Mouse (Mus musculus) frontal cortex, postnatal 14 days (tissue): ENCODE data around the gene Wwox.

ENCODE experiments used
- DNase-seq, 2 experiments: peaks; one replicate each; pipeline ENCODE4 v3.0.0; 2022; ENCODE audit warnings: low spot score in 2 of 2

Wwox gene

DNA sequence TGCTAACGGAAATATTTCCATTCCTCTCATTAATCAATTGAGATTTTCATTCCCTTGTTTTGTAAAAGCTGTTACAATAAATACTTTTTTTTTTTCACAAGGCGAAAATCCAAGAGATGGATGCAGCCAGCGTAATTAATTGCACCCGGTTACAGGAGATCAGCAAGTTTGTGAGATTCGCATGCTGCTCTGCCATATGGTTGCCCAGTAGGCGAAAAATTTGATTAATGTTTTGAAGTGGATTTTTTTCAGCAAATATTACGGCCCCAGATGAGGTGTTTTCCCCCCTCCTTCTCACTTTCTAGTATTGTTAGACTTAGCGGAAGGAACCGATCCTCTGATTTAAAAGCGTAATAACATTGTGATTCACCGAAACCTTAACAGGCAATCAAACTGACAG lies 160.7 kb downstream of the Wwox start:
- DNase-seq: no peak

DNA sequence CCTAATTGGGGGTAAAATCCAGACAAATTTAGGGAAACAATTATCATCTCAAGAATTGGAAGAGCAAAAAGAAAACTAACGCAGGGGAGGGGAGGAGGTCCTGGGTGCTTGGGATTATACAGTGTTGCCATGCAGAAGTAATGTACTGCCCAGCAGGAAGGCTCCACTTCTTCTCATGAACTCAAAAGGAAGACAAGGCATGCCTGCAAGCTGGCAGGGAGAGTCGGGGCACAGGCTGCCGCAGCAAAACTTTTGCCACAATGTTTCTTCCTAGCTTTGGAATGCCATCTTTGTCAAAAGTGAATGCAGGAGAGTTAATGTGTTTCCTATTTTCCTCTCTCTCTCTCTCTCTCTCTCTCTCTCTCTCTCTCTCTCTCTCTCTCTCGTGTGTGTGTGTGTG lies 163.6 kb downstream of the Wwox start:
- DNase-seq: no peak

DNA sequence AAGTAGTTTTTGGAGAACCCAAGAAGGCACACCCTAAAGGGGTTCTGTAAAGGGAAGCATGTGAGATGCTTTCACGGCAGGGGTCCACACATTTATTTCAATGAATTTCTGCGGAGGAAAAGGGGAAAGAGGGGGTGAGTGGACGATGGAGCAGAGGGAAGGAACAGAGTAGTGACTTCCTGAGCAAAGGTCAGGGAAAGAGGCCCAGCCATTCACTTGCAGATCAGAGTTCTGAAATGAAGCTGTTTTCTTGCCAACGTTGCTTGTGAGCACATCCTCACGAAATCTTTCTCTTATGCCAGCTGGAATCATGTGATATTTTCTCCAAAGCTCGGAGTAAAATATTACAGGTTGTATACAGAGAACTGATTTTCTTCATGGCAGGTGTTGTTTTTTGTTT lies 164.1 kb downstream of the Wwox start:
- no peak for DNase-seq

DNA sequence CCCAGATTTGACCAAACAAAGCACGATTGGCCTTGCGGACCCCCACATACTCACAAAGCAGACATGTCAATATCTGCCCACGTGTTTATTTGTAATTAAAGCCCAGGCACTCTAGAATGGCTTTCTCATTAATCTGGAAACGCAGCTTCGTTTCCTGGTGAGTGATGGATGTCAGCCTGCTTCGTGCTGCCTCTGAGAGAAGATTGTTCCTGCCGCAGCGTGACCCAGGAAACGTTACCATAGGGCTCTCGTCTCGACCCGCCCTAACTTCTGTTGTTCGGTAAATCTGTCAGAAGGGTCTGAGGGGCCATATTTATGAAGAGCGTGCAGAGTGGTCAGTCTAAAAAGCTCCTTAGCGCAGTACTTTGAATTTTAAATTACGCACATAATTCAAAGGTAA lies 164.9 kb downstream of the Wwox start:
- DNase-seq: no peak

DNA sequence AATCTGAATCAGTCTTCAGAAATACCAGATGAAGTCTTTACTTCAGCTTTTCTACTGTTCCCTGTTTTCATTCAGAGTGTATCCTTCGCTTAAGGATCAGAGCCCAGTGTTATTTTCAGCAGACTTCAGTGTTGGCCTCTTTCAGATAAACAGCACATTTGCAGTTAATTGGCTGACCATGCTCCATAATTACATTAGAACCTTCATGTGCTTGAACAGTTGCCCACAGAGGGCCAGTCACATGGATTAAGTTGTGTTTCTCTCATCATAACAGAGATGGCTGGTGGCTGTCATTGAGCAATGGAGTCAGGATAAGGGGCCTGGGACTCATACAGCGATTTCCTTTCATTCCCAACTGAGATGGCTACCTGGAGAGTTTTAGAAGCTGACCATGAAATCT lies 166.2 kb downstream of the Wwox start:
- no peak for DNase-seq

DNA sequence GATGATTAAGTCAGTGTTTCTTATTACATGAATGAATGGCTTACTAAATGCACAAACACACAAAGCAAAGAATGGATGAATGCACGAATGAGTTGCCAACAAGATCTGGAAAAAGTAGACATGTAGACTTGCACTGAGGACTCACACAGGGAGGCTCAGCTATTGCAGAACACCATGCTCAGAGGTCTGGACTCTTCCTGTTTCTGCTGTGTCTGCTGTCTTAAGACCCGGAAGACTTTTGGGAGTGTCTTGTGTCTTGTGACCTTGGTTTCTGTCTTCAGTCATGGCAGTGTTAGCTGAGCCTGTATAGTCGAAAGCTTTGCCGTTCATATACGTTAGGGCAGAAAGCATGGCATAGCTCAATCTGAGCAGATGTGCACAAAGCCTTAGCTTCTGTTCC lies 169.9 kb downstream of the Wwox start:
- DNase-seq: no peak

DNA sequence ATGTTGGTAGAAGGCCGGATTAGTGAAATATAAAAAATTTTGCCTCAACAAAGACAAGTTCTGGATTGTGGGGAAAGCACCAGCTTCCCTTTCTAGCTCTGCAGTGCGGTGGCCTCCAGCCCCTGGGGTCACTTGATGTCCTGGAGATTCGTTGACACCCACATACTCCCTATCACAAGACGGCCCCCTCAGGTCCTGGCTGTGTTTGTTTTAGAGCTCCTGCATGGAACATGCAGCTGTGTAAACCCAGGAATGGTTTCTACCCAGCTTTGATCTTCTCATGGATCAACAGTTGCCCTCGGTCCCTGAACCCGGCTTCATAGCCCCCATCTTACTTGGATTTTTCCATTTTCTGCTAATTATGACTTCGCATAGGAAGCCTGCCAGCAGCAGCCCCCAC lies 171.6 kb downstream of the Wwox start:
- DNase-seq: no peak

DNA sequence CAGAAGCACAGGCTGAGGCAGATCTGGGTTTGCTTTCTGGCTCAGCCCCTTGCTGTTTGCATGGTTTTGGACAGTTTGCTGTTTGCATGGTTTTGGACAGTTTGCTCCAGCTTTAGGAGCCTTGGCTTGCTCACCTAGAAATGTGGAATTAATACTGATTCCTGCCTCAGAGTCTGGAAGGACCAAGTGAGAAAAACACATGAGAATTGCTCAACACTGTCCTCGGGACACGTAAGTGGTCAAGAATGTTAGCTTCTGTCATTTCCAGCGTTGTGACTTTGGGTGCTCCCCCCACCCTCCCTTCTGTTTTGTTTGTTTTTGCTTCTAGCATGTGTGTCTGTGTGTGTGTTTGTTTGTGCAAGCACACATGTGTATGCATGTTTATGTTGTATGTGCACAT lies 172.6 kb downstream of the Wwox start:
- no peak for DNase-seq

DNA sequence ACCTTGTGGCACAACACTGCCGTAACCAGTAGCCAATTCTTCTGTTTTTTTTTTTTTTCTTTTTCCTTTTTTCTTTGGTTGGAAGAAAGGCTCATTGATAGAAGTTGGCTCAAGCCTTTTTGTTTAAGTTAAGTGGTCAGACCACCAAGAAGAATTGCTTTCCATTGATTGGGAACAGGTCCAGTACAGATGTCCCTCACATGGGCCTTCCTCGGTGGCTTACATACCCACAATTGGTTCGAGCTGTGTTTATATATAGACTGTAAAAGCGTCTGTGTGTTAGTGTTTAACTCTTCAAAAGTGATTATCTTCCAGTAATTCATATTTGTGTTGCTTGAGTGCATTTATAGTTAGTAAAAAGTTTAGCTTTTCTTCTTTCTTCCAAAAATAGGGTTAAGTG lies 176.0 kb downstream of the Wwox start:
- no peak for DNase-seq

DNA sequence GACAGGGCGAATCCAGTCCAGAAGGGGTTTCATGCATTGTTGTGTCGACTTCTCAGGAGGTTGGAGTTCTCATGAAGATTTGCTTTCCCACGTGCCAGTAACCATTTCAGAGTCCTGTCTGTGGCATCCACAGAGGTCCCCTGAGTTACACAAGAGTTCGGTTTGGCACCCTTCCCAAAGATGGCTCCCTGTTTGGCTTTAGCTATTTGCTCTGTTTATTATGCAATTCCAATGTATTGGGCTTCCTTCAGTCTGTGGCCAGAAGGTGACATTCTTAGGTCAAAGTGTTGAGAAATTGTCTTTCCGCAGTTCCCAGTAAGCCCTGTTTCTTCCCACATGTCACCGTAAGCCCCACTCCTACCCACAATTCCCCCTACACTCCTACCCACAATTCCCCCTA lies 176.5 kb downstream of the Wwox start:
- DNase-seq: no peak

DNA sequence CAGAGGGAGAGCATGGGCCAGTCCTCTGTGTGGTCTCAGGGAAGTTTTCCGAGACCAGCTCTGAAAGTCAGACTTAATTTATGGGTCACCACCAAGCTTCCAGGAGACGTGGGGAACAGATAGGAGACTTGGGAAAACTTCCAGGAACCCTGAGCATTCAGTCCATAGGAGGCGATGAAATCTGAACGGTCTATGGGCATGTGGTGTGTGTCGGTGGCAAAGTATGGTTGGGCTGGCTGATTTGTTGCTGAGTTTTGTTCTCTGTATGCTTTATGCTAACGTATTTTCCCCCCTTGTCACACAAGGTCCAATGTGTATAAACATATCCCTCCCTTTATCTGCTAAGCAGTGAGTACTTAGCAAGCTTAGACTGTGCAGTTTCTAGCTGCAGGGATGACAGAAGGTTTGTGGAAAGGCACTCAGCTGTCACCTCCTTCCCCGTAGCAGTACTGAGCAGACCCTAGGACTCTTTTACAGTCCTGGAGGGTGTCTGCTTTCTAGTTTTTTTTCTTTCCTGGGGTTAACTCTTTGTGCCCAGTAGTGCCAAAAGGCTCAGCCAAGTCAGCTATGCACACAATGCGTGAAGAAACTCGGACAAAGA lies 179.6 kb downstream of the Wwox start:
- DNase-seq: no peak

DNA sequence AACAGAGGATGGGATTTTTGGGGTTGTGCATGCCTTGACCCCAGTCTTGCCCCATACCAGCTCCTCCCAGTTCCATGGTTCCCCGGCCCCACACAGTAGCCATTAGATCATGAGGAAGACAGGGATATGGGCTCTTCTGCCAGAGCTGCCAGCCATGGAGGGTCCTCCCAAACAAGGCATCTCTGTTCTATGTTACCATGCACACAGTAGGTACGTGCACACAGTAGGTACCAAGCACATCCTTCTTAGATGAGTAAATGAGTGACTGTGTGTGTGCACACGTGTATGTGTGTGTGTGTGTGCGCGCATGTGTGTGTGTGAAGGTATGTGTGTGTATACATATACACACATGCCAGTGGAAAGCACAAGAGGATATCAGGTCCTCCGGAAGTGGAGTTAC lies 185.9 kb downstream of the Wwox start:
- DNase-seq: no peak

DNA sequence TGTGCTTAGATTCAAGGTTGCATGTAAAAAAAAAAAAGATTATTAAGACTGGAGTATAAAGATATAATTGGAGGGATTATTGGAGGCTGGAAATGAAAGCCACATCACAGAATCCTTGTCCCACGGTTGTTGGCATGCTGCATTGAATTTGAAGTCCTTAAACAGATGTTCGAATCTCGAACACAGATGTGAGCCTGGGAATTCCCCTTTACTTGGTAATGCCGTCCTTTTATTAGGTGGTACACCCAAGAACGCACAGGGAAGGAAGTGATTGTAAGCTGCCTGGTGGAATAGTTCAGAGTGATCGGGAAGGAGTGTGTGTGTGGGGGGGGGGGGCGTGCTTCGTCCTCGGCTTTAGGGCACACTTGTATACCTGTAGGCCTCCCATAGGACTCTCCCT lies 187.4 kb downstream of the Wwox start:
- no peak for DNase-seq

DNA sequence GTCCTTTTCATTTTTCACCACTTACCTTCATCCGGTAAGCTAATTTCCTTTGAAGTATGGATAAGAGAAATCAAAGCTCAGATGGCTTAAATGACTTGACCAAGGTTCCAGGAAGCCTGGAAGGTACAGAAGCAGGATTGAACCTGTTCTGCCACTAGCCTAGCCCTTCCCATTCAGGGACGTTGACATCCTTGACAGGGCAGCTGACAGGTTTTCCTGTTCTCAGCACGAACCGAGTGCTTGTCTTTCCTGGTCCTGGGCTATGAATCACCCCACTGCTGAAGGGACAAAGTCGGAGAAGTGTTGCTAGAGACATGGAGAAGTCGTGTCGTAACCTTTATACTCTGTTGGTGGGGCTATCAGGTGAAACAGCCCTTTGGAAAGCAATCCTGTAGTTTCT lies 190.3 kb downstream of the Wwox start:
- DNase-seq: no peak

DNA sequence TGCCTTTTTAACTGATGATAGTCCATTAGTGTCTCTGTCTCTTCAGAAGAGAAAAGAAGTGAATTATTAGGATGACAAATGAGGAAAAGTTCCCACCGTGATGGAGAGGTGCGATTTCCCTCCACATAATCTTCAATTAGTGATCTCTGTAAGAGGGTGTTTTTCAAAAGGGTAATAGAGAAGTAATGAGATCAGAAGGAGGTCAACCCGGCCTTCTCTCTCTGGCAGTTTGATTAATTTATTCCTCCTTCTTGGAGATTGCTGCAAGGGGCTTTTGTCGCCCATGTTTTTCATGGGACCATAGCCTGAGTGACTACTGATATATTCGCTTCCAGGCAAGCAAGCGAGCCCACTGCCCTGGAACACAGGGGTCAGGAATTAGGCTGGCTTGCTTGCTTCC lies 191.6 kb downstream of the Wwox start:
- no peak for DNase-seq

DNA sequence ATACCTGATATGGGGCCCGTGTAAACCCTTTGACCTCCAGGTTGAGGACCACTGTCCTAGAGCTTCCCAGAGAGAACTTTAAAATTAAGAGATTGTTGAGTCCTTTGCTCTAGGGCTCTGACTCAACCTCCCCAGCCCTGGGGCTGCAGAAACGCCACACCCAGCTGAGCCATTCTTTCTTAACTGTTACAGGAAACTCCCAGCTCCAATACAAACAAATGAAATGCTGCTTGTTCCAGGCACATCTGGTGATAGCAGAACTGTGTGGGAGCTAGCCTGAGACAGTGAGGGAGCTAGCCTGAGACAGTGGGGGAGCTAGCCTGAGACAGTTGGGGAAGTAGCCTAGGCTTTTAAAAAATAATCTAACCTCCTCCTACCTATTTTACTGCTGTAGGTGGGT lies 194.7 kb downstream of the Wwox start:
- DNase-seq: no peak

DNA sequence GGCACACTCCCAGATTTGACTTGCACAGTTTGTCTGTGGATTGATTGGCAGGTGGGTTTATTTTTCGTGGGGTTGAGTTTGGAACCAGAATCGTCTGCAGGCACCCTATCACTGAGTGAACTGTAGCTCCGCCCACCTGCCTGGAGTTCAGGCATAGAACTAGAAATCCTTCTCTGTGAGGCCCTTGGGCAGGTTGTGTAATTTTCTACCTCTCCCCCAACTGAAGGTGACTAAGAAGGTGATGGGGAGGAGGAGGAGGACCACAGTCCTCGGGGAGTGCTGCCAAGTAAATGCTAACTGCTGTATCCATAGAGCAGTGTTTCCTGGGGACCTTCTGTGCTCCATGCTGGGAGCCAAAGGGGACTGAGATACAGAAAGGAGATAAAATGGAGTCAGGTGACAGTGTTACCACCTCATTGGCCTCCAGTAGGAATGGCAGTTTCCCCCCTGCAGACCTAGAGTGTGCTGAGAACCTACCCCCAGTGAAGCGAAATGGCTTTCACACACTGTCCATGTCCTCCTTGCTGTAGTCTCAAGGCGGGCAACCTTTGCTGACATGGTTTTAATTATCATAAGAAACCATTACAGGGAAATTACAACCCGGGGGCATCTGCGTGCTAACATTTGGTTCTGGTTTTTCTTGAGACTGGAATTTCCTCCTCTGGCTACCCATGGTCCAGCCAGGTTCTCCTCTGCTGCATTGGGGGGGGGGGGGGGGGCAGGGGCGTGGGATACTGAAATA lies 195.4 kb downstream of the Wwox start:
- DNase-seq: no peak

DNA sequence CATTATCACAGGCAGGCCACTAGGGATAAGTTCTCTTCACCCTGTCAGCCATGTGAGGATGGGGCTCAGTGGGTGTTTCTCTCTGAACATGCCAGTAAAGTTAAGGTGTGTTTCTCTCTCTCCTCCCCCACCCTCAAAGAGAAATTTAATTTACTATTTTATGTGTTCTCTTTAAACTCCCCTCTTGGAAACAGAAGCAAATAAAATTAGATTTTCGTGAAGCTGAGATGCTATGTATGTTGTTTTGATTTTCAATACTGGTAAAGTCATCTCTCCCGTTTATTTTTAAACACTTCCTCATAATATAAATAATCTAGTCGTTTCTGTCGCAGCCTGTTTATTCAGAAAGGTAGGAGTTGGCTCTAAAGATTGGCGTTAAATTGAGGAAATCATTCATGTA lies 196.9 kb downstream of the Wwox start:
- DNase-seq: no peak

DNA sequence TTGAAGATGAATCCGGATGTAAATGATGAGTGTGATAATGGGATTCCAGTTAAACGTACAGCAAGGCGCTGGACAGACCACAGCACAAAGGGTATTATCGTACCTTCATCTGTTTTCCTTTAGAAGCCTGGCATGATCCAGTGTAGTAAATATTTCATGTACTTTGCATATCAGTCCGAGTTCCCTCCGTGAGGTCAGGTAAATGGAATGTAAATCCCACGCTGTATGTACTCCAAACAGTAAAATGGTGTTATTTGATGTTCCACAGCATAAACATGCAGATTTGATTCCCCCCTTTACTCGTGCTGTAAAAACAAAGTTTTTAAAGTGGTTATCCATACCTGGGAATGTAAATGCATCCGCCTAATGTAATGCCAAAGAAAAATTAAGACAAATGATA lies 202.4 kb downstream of the Wwox start:
- no peak for DNase-seq

DNA sequence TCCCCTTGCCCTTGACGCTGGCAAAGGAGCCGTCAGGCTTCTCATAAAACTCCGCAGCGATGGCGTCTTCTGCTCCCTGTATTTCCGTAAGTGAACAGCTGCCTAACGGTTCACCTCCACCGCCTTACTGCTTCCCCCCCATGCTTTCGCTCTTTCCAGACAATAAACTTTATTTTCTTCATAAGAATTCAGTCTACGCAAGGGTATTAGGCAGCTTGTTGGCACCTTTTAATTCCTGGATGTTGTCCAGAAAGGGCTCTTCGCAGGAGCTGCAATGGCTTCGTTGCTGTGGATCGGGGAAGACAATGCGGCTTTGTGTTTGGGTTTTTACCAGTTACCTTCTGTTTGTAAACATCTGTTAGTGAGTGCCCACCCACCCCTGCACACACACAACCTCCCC lies 211.3 kb downstream of the Wwox start:
- DNase-seq: no peak

DNA sequence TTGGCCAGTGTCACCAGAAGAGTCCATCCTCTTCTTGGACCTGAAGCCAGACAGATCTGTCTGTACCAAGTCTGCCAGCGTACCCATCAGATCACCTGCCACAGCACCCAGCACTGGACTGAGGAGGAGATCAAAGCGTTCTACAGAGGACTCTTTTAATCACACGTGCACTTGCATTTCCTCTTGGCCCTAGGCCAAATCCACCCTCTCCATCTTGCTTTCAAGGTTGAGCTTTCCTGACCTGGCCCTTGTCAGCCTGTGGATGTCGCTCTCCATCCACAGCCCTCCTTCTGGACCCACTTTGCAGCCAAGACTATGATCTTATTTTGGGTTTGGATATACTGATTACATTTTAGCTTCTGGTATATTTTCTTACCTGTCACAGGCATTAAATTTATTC lies 218.3 kb downstream of the Wwox start:
- no peak for DNase-seq

DNA sequence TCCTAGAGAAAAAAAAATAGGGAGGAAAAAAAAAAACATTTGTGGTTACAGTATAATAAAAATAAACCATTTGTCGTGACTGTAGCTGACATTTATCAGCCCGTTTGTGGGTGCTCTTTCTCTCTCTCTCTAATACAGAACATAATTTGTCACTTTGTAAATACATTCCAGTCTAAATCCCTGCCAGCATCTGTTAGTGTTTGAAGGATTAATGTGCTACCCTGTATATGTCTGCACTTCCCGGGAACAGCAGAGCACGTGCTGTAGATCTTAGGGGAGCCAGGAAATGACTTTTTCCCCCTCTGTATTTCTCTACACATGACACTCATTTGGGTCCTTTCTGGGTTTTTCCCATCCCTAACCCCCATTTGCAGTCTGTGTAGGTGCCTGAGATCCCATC lies 219.0 kb downstream of the Wwox start:
- no peak for DNase-seq

DNA sequence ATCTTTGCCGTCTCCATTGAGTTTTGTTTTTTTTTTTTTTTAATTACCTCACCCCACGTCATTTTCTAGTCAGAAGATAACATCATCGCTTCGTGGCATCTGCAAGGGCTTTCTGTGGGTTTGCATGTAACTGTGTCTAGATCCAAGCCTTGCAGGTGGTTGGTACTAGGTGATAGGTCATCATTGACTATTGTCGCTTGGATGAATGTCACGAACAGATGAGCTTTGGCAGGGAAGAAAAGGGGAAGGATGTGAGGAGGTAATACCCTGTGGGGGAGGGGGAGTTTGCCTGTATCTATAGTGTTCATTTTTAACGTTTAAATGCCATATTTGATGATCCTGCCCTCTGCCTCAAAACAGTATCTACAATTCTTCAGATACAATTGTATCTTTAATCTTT lies 223.6 kb downstream of the Wwox start:
- DNase-seq: no peak

DNA sequence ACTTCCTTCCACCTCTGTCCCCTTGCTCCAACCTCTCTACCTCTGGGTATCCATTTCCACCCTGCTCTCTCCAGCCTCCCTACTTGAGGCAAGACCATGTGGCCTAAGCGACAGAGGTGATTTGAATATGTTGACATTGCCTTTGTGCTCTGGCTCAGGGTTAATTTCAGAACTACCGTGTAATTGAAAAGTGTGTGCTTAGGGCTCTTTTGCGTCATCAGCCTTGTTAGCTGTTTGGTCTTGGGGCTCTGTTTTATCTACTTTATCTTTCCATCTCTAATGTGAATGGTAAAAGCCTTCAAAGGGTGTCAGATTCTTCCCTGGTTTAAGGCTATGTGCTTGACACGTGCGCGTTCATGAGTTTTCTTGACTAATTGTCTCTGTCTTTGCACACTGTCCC lies 226.1 kb downstream of the Wwox start:
- no peak for DNase-seq
